In genomic region chr7:132811716-132812618, GRCm38 (mm10) we compare ENCODE assay signal across 8 mouse cellular contexts. TPM values are rescaled to one million over a fixed set of nuclear protein-coding genes. Genes with fewer than 3 reads are reported as not detected.
DNase-seq lines count a peak whose midpoint lies in the region; ATAC-seq lines count a peak whose summit lies in the region.

No protein-coding gene starts in this region.

- peak; percentile 60 to 63 for DNase-seq in layer of hippocampus, postnatal 36 days
- DNase-seq in layer of hippocampus, adult 9-11 months = no peak
- DNase-seq in adrenal gland, postnatal 14 days = peak; percentile 57
- peak; percentile 45 for DNase-seq in lung, postnatal 10 days
- peak; percentile 59 to 66 for DNase-seq in spleen, postnatal 36 days (ENCODE audit: low spot score in 2 of 2)
- no peak for DNase-seq in right cerebral cortex, postnatal 4 days

- peak; percentile 45 for ATAC-seq in erythroblast, adult 5-6 weeks (replicated peaks; ENCODE audit: low FRiP score, poor library complexity, severe bottlenecking)
- ATAC-seq in inflammation-experienced regulatory T-cells, adult 6 months = peak; percentile 45

RNA-seq across cellular contexts. Expression of gene Fam53b, which starts 1.7 kb away (rescaled TPM):
- 10 to 100 TPM; 46.4 to 53.3 TPM for total RNA-seq in layer of hippocampus, postnatal 36 days (2021)
- 64.8 and 65.8 TPM in 2 replicates for total RNA-seq in adrenal gland, postnatal 14 days (2021)
- 119 and 143 TPM in 2 replicates for total RNA-seq in erythroblast, adult 5-6 weeks (2015; ENCODE audit: low replicate concordance)
- total RNA-seq in erythroblast, adult 5-6 weeks (2017; ENCODE audit: low replicate concordance) = 126 and 169 TPM in 2 replicates
- polyA plus RNA-seq in inflammation-experienced regulatory T-cells, adult 6 months (2017; shearing (Covaris generic)) = 10 to 100 TPM; 53.1 to 85.7 (median 80.7) TPM

RNA-seq across cellular contexts. Expression of gene Eef1akmt2, which starts 40.5 kb away (rescaled TPM):
- total RNA-seq in layer of hippocampus, postnatal 36 days (2021) = 10 to 100 TPM; 31.6 to 36.7 TPM
- 26.3 and 30.4 TPM in 2 replicates for total RNA-seq in adrenal gland, postnatal 14 days (2021)
- total RNA-seq in erythroblast, adult 5-6 weeks (2015; ENCODE audit: low replicate concordance) = 5.6 and 7.3 TPM in 2 replicates
- total RNA-seq in erythroblast, adult 5-6 weeks (2017; ENCODE audit: low replicate concordance) = 16.3 and 23.8 TPM in 2 replicates
- 10 to 100 TPM; 60.0 to 76.4 (median 74.4) TPM for polyA plus RNA-seq in inflammation-experienced regulatory T-cells, adult 6 months (2017; shearing (Covaris generic))

RNA-seq across cellular contexts. Expression of gene Abraxas2, which starts 47.1 kb away (rescaled TPM):
- total RNA-seq in layer of hippocampus, postnatal 36 days (2021) = 10 to 100 TPM; 28.3 to 31.5 TPM
- 33.6 and 35.8 TPM in 2 replicates for total RNA-seq in adrenal gland, postnatal 14 days (2021)
- 14.6 and 15.3 TPM in 2 replicates for total RNA-seq in erythroblast, adult 5-6 weeks (2015; ENCODE audit: low replicate concordance)
- 7.2 and 10.6 TPM in 2 replicates for total RNA-seq in erythroblast, adult 5-6 weeks (2017; ENCODE audit: low replicate concordance)
- polyA plus RNA-seq in inflammation-experienced regulatory T-cells, adult 6 months (2017; shearing (Covaris generic)) = 10 to 100 TPM; 34.6 to 40.0 (median 35.9) TPM

Comparison
In these comparisons a context has a peak if more than half of its experiments do, and no peak if none do; other contexts are left out.
1. DNase-seq: peak in layer of hippocampus, postnatal 36 days (2 of 2), adrenal gland, postnatal 14 days (single experiment), lung, postnatal 10 days (single experiment) and spleen, postnatal 36 days (2 of 2); none in layer of hippocampus, adult 9-11 months (single experiment) and right cerebral cortex, postnatal 4 days (single experiment).